34 mouse cellular contexts compared by ENCODE assay signal in genomic region chr17:48355822-48356221, GRCm38 (mm10). TPM values are rescaled to one million over a fixed set of nuclear protein-coding genes. Genes with fewer than 3 reads are reported as not detected.
DNase-seq lines count a peak whose midpoint lies in the region; ATAC-seq and TF ChIP-seq lines count a peak whose summit lies in the region.
"Had no signal": no experiment of that assay in that cellular context is flagged by ENCODE, and none has a peak within 500 bp of the region (broad histone marks: within the 10 kb centered on the region; RNA-seq: fewer than 3 reads in every experiment).

No protein-coding gene starts in this region.

- in situ Hi-C loops in Patski (cut with MboI; ENCODE audit: low pct_unique_long_range_greater_than_20kb), result no loop called here

- peak; percentile 94 for ATAC-seq in Patski
- ATAC-seq: forebrain, embryonic 14.5 days; hindbrain, postnatal 0 days; intestine, embryonic 15.5 days had no signal

- TF ChIP-seq POLR2A in embryonic fibroblast, embryonic 13.5 days (IDR thresholded peaks at IDR 0.05; ENCODE audit: low read depth, low read length), result no peak
- TF ChIP-seq POLR2A in thymus, adult 2 months (IDR thresholded peaks at IDR 0.05; ENCODE audit: control insufficient read depth, extremely low read depth, insufficient read depth, low read length, poor library complexity), result no peak

- H3K27me3 ChIP-seq in Patski, result no peaks in the 10 kb centered on the region
- H3K27me3 ChIP-seq in thymus, adult 2 months (ENCODE audit: control insufficient read depth, insufficient read depth, low read length), result no peaks in the 10 kb centered on the region
- H3K27me3 ChIP-seq: embryonic facial prominence, embryonic 15.5 days; heart, embryonic 15.5 days; intestine, embryonic 15.5 days; limb, embryonic 12.5 days; liver, embryonic 15.5 days; neural tube, embryonic 15.5 days had no signal

- H3K36me3 ChIP-seq in thymus, adult 2 months (ENCODE audit: control insufficient read depth, insufficient read depth, low read length), result no peaks in the 10 kb centered on the region
- H3K36me3 ChIP-seq: embryonic facial prominence, embryonic 10.5 days; embryonic facial prominence, embryonic 15.5 days; heart, embryonic 10.5 days; heart, embryonic 15.5 days; intestine, embryonic 15.5 days; limb, embryonic 12.5 days; liver, embryonic 15.5 days; neural tube, embryonic 15.5 days had no signal

- no peak for TF ChIP-seq CTCF in Patski (IDR thresholded peaks at IDR 0.05)
- TF ChIP-seq CTCF in embryonic fibroblast, embryonic 13.5 days (IDR thresholded peaks at IDR 0.05; ENCODE audit: borderline replicate concordance, insufficient read depth, low read length), result no peak
- TF ChIP-seq CTCF in thymus, adult 2 months (IDR thresholded peaks at IDR 0.05; ENCODE audit: borderline replicate concordance, control insufficient read depth, extremely low read depth, insufficient read depth, low read length, poor library complexity), result no peak

- H3K4me3 ChIP-seq in embryonic fibroblast, embryonic 13.5 days (ENCODE audit: insufficient read depth, low read length), result no peak overlapping the region
- H3K4me3 ChIP-seq in thymus, adult 2 months (ENCODE audit: control insufficient read depth, insufficient read depth, low read length), result no peak overlapping the region
- H3K4me3 ChIP-seq: embryonic facial prominence, embryonic 10.5 days; embryonic facial prominence, embryonic 15.5 days; heart, embryonic 10.5 days; heart, embryonic 15.5 days; intestine, embryonic 15.5 days; limb, embryonic 12.5 days; liver, embryonic 15.5 days; neural tube, embryonic 15.5 days had no signal

- CTCF ChIA-PET in Patski (lab: Charles Lee), result no interaction called here

- POLR2A ChIA-PET in Patski (lab: Charles Lee), result no interaction called here

- peak; percentile 43 to 69 for DNase-seq in adrenal gland, adult (ENCODE audit: inconsistent age in 2 of 2, low spot score in 1 of 2)
- DNase-seq in adrenal gland, postnatal 4 days (ENCODE audit: low spot score in 2 of 2), result no peak
- DNase-seq in 416B (ENCODE audit: low read depth) (peak; percentile 80), Patski (ENCODE audit: low read depth, low spot score) (peak; percentile 48), MN1 (ENCODE audit: low spot score) (no peak)
- no peak for DNase-seq in thymus, adult 2 months
- DNase-seq in lung, postnatal 4 days, result no peak
- DNase-seq: cerebellum, adult 11-12 months; cerebellum, postnatal 25 days; gastrocnemius, postnatal 14 days; heart, adult 11 months; kidney, adult 2 months; lung, embryonic 14.5 days; lung, postnatal 14 days; midbrain, embryonic 14.5 days; right cerebral cortex, postnatal 25 days; thymus, postnatal 25 days had no signal

- H3K4me1 ChIP-seq in embryonic fibroblast, embryonic 13.5 days (ENCODE audit: control insufficient read depth, insufficient read depth, low read length), result no peaks in the 10 kb centered on the region
- no peaks in the 10 kb centered on the region for H3K4me1 ChIP-seq in thymus, adult 2 months (replicated peaks; ENCODE audit: control insufficient read depth, insufficient read depth, low read length)
- H3K4me1 ChIP-seq: embryonic facial prominence, embryonic 10.5 days; embryonic facial prominence, embryonic 15.5 days; intestine, embryonic 15.5 days; limb, embryonic 12.5 days; neural tube, embryonic 15.5 days had no signal

- WGBS in thymus, adult 2 months, result 96% methylated on average over 3 of the region's 3 CpGs

- peak overlapping the region; percentile 89 for H3K27ac ChIP-seq in embryonic fibroblast, embryonic 13.5 days (ENCODE audit: insufficient read depth, low read length)
- H3K27ac ChIP-seq in thymus, adult 2 months (ENCODE audit: control insufficient read depth, insufficient read depth, low read length), result no peak overlapping the region
- H3K27ac ChIP-seq: embryonic facial prominence, embryonic 10.5 days; embryonic facial prominence, embryonic 15.5 days; heart, embryonic 10.5 days; heart, embryonic 15.5 days; hindbrain, postnatal 0 days; intestine, embryonic 15.5 days; kidney, postnatal 0 days; limb, embryonic 12.5 days; liver, embryonic 15.5 days; neural tube, embryonic 15.5 days had no signal

RNA-seq across cellular contexts. Expression of gene Treml1, which starts 3.9 kb away (rescaled TPM):
- 1 to 10 TPM in 1 of 2 experiments, under 1 TPM in 1; 0.62 to 1.7 TPM for total RNA-seq in adrenal gland, postnatal 4 days (2021)
- polyA plus RNA-seq in Patski (2021), result not detected
- polyA plus RNA-seq in embryonic fibroblast, embryonic 13.5 days (2011; ENCODE audit: insufficient read length, low read depth, missing spikeins), result not detected in 2 replicates
- 0.73 TPM in 1 of 2 replicates, not detected in the other for polyA plus RNA-seq in thymus, adult 2 months (2012; rRNA removed)
- total RNA-seq: gastrocnemius, postnatal 14 days; layer of hippocampus, postnatal 10 days; liver, adult 2 months; monocyte, adult 5-6 weeks had no signal
- polyA plus RNA-seq: hindbrain, postnatal 0 days had no signal

RNA-seq across cellular contexts. Expression of gene Trem2, which starts 9.6 kb away (rescaled TPM):
- 1 to 10 TPM; 2.1 to 3.1 TPM for total RNA-seq in adrenal gland, postnatal 4 days (2021)
- 0.45 TPM for polyA plus RNA-seq in Patski (2021)
- 0.32 and 2.2 TPM in 2 replicates for polyA plus RNA-seq in embryonic fibroblast, embryonic 13.5 days (2011; ENCODE audit: insufficient read length, low read depth, missing spikeins)
- polyA plus RNA-seq in thymus, adult 2 months (2012; rRNA removed), result 7.1 and 11.7 TPM in 2 replicates
- total RNA-seq: megakaryocyte-erythroid progenitor cell, adult 5-6 weeks had no signal

RNA-seq across cellular contexts. Expression of gene B430306N03Rik, which starts 39.9 kb away (rescaled TPM):
- total RNA-seq in adrenal gland, postnatal 4 days (2021), result 1 to 10 TPM in 1 of 2 experiments, under 1 TPM in 1; 0.50 to 1.0 TPM
- polyA plus RNA-seq in Patski (2021), result 0.03 TPM
- polyA plus RNA-seq in embryonic fibroblast, embryonic 13.5 days (2011; ENCODE audit: insufficient read length, low read depth, missing spikeins), result 0.19 TPM in 1 of 2 replicates, not detected in the other
- 4.0 and 4.3 TPM in 2 replicates for polyA plus RNA-seq in thymus, adult 2 months (2012; rRNA removed)
- total RNA-seq: layer of hippocampus, postnatal 10 days had no signal
- polyA plus RNA-seq: embryonic facial prominence, embryonic 10.5 days; forebrain, embryonic 14.5 days; hindbrain, embryonic 11.5 days; hindbrain, postnatal 0 days had no signal

RNA-seq across cellular contexts. Expression of gene Nfya, which starts 53.9 kb away (rescaled TPM):
- 10 to 100 TPM; 28.3 to 35.4 TPM for total RNA-seq in adrenal gland, postnatal 4 days (2021)
- 57.3 TPM for polyA plus RNA-seq in Patski (2021)
- polyA plus RNA-seq in embryonic fibroblast, embryonic 13.5 days (2011; ENCODE audit: insufficient read length, low read depth, missing spikeins), result 31.9 and 41.5 TPM in 2 replicates
- polyA plus RNA-seq in thymus, adult 2 months (2012; rRNA removed), result 210 and 244 TPM in 2 replicates

RNA-seq across cellular contexts. Expression of gene Oard1, which starts 54.0 kb away (rescaled TPM):
- 10 to 100 TPM; 25.6 to 26.9 TPM for total RNA-seq in adrenal gland, postnatal 4 days (2021)
- polyA plus RNA-seq in Patski (2021), result 37.7 TPM
- polyA plus RNA-seq in embryonic fibroblast, embryonic 13.5 days (2011; ENCODE audit: insufficient read length, low read depth, missing spikeins), result 17.1 and 18.9 TPM in 2 replicates
- polyA plus RNA-seq in thymus, adult 2 months (2012; rRNA removed), result 12.0 TPM in 2 replicates

Comparison
In these comparisons a context has a peak if more than half of its experiments do, and no peak if none do; other contexts are left out.
1. DNase-seq: peak in adrenal gland, adult (2 of 2), 416B (single experiment) and Patski (single experiment); none in adrenal gland, postnatal 4 days (0 of 2), thymus, adult 2 months (single experiment), MN1 (single experiment) and lung, postnatal 4 days (0 of 2).